Mouse (Mus musculus) hindbrain, embryonic 14.5 days (tissue): ENCODE data around the gene Larp1. TPM values are rescaled to one million over a fixed set of nuclear protein-coding genes. Genes with fewer than 3 reads are reported as not detected.
A peak's percentile ranks its signal among the peaks of the same experiment; 100 is the strongest.
"Not testable (repeated sequence)": the region's sequence is repeated elsewhere in the genome, so short reads cannot be mapped to it uniquely, and the experiment has no call there.

ENCODE experiments used
- ATAC-seq: fragments of 200-750 bp; cut with Nextera tagmentation; 2 replicates; pipeline ENCODE4 v1.8.0; 2017; ENCODE audit warnings: moderate number of reproducible peaks, mild to moderate bottlenecking, moderate TSS enrichment, moderate library complexity; ENCODE audit not compliant: low FRiP score
- DNase-seq: peaks from one replicate; pipeline ENCODE4 v3.0.0-alpha.2; 2015; ENCODE audit warnings: low spot score
- H3K27ac ChIP-seq: fragments of 300-500 bp; sonication (generic); 2 replicates; pipeline ENCODE4 v1.5.1; 2014; ENCODE audit warnings: mild to moderate bottlenecking, moderate library complexity
- H3K27me3 ChIP-seq: fragments of 300-500 bp; sonication (generic); 2 replicates; pipeline ENCODE4 v1.6.1; 2014; ENCODE audit warnings: mild to moderate bottlenecking, low read length, mixed read lengths; ENCODE audit not compliant: control insufficient read depth, insufficient read depth
- H3K36me3 ChIP-seq: fragments of 300-500 bp; sonication (generic); replicated peaks from 2 replicates; pipeline ENCODE4 v1.6.1; 2014; ENCODE audit not compliant: control insufficient read depth, insufficient read depth
- H3K4me1 ChIP-seq: fragments of 300-500 bp; sonication (generic); replicated peaks from 2 replicates; pipeline ENCODE4 v1.6.1; 2014; ENCODE audit warnings: antibody characterized with exemption, low read length, mixed read lengths; ENCODE audit not compliant: control insufficient read depth, insufficient read depth
- H3K4me2 ChIP-seq: fragments of 300-500 bp; sonication (generic); replicated peaks from 2 replicates; pipeline ENCODE4 v1.6.1; 2014; ENCODE audit warnings: mild to moderate bottlenecking, moderate library complexity
- H3K4me3 ChIP-seq: fragments of 300-500 bp; sonication (generic); replicated peaks from 2 replicates; pipeline ENCODE4 v1.5.1; 2014; ENCODE audit warnings: mild to moderate bottlenecking, low read length
- H3K9ac ChIP-seq: fragments of 300-500 bp; sonication (generic); 2 replicates; pipeline ENCODE4 v1.6.1; 2014
- H3K9me3 ChIP-seq: fragments of 300-500 bp; sonication (generic); 2 replicates; pipeline ENCODE4 v1.6.1; 2016; ENCODE audit warnings: low read length; ENCODE audit not compliant: control insufficient read depth
- WGBS: fragments of 180-500 bp; shearing (Covaris S2); extraction: QIAGEN DNeasy Blood & Tissue Kit; methylation state at CpG from one replicate; pipeline ENCODE4 v1.1.7; 2014; 5-methylcytosine and 5-hydroxymethylcytosine counted together
- polyA plus RNA-seq: library from polyadenylated mRNA; unstranded; fragments of >200 nt; fragmentation: Nextera tagmentation; extraction: Ambion mirVana; gene quantifications from 2 replicates; pipeline ENCODE4 v1.2.1, GENCODE M21; 2014

Larp1 gene
- polyA plus RNA-seq, 1 experiment from 2014 or later = 21.3 TPM

GRCm38 (mm10) chr11:58096821-58097620 is 88.2 kb downstream of the Larp1 start:
- Histone ChIP-seq H3K36me3 (no peaks in the 10 kb centered on the region), H3K9me3 (no peaks in the 10 kb centered on the region), H3K4me2 (peak overlapping the region; percentile 55), H3K9ac (no peak overlapping the region), H3K4me3 (peak overlapping the region; percentile 27), H3K4me1 (peaks cover 6% of the 10 kb centered on the region; the same call in 1 of the 2 replicates), H3K27me3 (peaks cover 12% of the 10 kb centered on the region), H3K27ac (no peak overlapping the region)
- ATAC-seq (no peak), DNase-seq (no peak)
- 58% methylated on average over 20 of the region's 20 CpGs for WGBS

GRCm38 (mm10) chr11:58097621-58098365 is 88.9 kb downstream of the Larp1 start:
- DNase-seq (no peak), ATAC-seq (no peak)
- peak overlapping the region; percentile 31; the same call in 1 of the 2 replicates for H3K9ac ChIP-seq
- peaks cover 6% of the 10 kb centered on the region; the same call in 1 of the 2 replicates for H3K4me1 ChIP-seq
- H3K27me3 ChIP-seq = peaks cover 12% of the 10 kb centered on the region
- peak overlapping the region; percentile 27 for H3K4me3 ChIP-seq
- H3K4me2 ChIP-seq = peak overlapping the region; percentile 55
- no peak overlapping the region for H3K27ac ChIP-seq
- no peaks in the 10 kb centered on the region for H3K9me3 ChIP-seq
- H3K36me3 ChIP-seq = no peaks in the 10 kb centered on the region
- 2% methylated on average over 30 of the region's 38 CpGs for WGBS

GRCm38 (mm10) chr11:58098366-58098720 is 89.5 kb downstream of the Larp1 start:
- H3K9ac ChIP-seq, DNase-seq, H3K4me1 ChIP-seq, H3K36me3 ChIP-seq, H3K27ac ChIP-seq, H3K9me3 ChIP-seq, H3K4me3 ChIP-seq, ATAC-seq: not testable (repeated sequence)
- Histone ChIP-seq H3K27me3 (peaks cover 12% of the 10 kb centered on the region), H3K4me2 (peak overlapping the region; percentile 55; the same call in 1 of the 2 replicates)
- 69% methylated on average over 5 of the region's 5 CpGs for WGBS

GRCm38 (mm10) chr11:58100006-58100405 is 91.1 kb downstream of the Larp1 start:
- DNase-seq (no peak), ATAC-seq (no peak)
- 81% methylated on average over 2 of the region's 2 CpGs for WGBS
- Histone ChIP-seq H3K4me3 (no peak overlapping the region), H3K27me3 (peaks cover 12% of the 10 kb centered on the region), H3K9me3 (no peaks in the 10 kb centered on the region), H3K4me1 (peaks cover 16% of the 10 kb centered on the region), H3K27ac (no peak overlapping the region), H3K4me2 (no peak overlapping the region), H3K36me3 (no peaks in the 10 kb centered on the region), H3K9ac (no peak overlapping the region)

- peaks cover 12% of the 10 kb centered on the region for H3K27me3 ChIP-seq
- no peaks in the 10 kb centered on the region for H3K9me3 ChIP-seq
- no peaks in the 10 kb centered on the region for H3K36me3 ChIP-seq
- H3K4me2 ChIP-seq = no peak overlapping the region
- no peak overlapping the region for H3K9ac ChIP-seq
- WGBS = 88% methylated on average over 4 of the region's 4 CpGs
- no peak overlapping the region for H3K4me3 ChIP-seq
- peaks cover 22% of the 10 kb centered on the region for H3K4me1 ChIP-seq
- H3K27ac ChIP-seq = no peak overlapping the region
- DNase-seq (no peak), ATAC-seq (no peak)
These were observed 92.4 kb downstream of the Larp1 start for GRCm38 (mm10) chr11:58101194-58101720.

GRCm38 (mm10) chr11:58102146-58102545 is 93.3 kb downstream of the Larp1 start:
- Histone ChIP-seq H3K9me3 (no peaks in the 10 kb centered on the region), H3K4me2 (no peak overlapping the region), H3K9ac (no peak overlapping the region), H3K27me3 (peaks cover 12% of the 10 kb centered on the region), H3K36me3 (no peaks in the 10 kb centered on the region), H3K4me1 (peaks cover 22% of the 10 kb centered on the region), H3K27ac (no peak overlapping the region), H3K4me3 (no peak overlapping the region)
- DNase-seq (no peak), ATAC-seq (no peak)
- 75% methylated on average over 3 of the region's 3 CpGs for WGBS

GRCm38 (mm10) chr11:58102581-58103343 is 93.9 kb downstream of the Larp1 start:
- H3K4me2 ChIP-seq = peak overlapping the region; percentile 61
- H3K4me1 ChIP-seq = peaks cover 23% of the 10 kb centered on the region
- H3K36me3 ChIP-seq = no peaks in the 10 kb centered on the region
- no peak overlapping the region for H3K27ac ChIP-seq
- H3K27me3 ChIP-seq = peaks cover 12% of the 10 kb centered on the region
- ATAC-seq = no peak
- peak overlapping the region; percentile 72; the same call in 1 of the 2 replicates for H3K4me3 ChIP-seq
- peak overlapping the region; percentile 62; the same call in 1 of the 2 replicates for H3K9ac ChIP-seq
- 90% methylated on average over 9 of the region's 9 CpGs for WGBS
- no peaks in the 10 kb centered on the region for H3K9me3 ChIP-seq
- no peak for DNase-seq

GRCm38 (mm10) chr11:58103344-58103653 is 94.4 kb downstream of the Larp1 start:
- whole genome bisulfite sequencing = 65% methylated on average over 13 of the region's 13 CpGs
- ATAC-seq (peak; percentile 59), DNase-seq (no peak)
- Histone ChIP-seq H3K4me1 (peaks cover 22% of the 10 kb centered on the region), H3K9ac (peak overlapping the region; percentile 62), H3K9me3 (no peaks in the 10 kb centered on the region), H3K4me2 (peak overlapping the region; percentile 61), H3K27me3 (peaks cover 7% of the 10 kb centered on the region; the same call in 1 of the 2 replicates), H3K4me3 (peak overlapping the region; percentile 72), H3K36me3 (no peaks in the 10 kb centered on the region), H3K27ac (peak overlapping the region; percentile 68; the same call in 1 of the 2 replicates)
